In genomic region chr9:72492194-72492565, GRCm38 (mm10) we compare ENCODE assay signal across 8 mouse cellular contexts. TPM values are rescaled to one million over a fixed set of nuclear protein-coding genes. Genes with fewer than 3 reads are reported as not detected.
A peak's percentile ranks its signal among the peaks of the same experiment; 100 is the strongest.
DNase-seq lines count a peak whose midpoint lies in the region; ATAC-seq and TF ChIP-seq lines count a peak whose summit lies in the region.

Gene Tex9, minus strand, starts transcription at chr9:72492212.

- DNase-seq in kidney, postnatal 0 days (ENCODE audit: low spot score) = peak; percentile 31
- DNase-seq in kidney, adult 8-10 months = no peak
- DNase-seq in ES-CJ7 (ENCODE audit: low read depth, low spot score) = peak; percentile 48
- DNase-seq in limb, embryonic 10.5 days (ENCODE audit: low spot score) = no peak
- no peak for DNase-seq in spleen, adult 12 weeks (ENCODE audit: low spot score)
- DNase-seq in right cerebral cortex, postnatal 14 days = no peak

- 0 out of 2 replicates have a peak, but pooled peaks have one; percentile 13 for ATAC-seq in kidney, postnatal 0 days (replicated peaks; ENCODE audit: low FRiP score, low read depth)
- 0 out of 2 replicates have a peak, but pooled peaks have one; percentile 7 for ATAC-seq in embryonic facial prominence, embryonic 15.5 days (ENCODE audit: insufficient number of reproducible peaks, low FRiP score, low TSS enrichment, low read depth)
- peak; percentile 60 for ATAC-seq in neural tube, embryonic 12.5 days (ENCODE audit: low FRiP score, low read depth)

- H3K4me2 ChIP-seq in kidney, postnatal 0 days (ENCODE audit: low read length) = peak within 1 kb of the TSS; percentile 78
- H3K4me2 ChIP-seq in embryonic facial prominence, embryonic 15.5 days (replicated peaks) = peak within 1 kb of the TSS; percentile 75
- H3K4me2 ChIP-seq in neural tube, embryonic 12.5 days (replicated peaks) = peak within 1 kb of the TSS; percentile 77

- TF ChIP-seq CTCF in kidney, postnatal 0 days (IDR thresholded peaks at IDR 0.05; ENCODE audit: low read depth) = no peak

- no peaks in the 10 kb centered on the region for H3K27me3 ChIP-seq in kidney, postnatal 0 days (ENCODE audit: insufficient read depth, low read length)
- H3K27me3 ChIP-seq in embryonic facial prominence, embryonic 15.5 days = no peaks in the 10 kb centered on the region
- H3K27me3 ChIP-seq in limb, embryonic 10.5 days (ENCODE audit: low read depth, poor library complexity, severe bottlenecking) = no peaks in the 10 kb centered on the region
- H3K27me3 ChIP-seq in neural tube, embryonic 12.5 days (replicated peaks) = no peaks in the 10 kb centered on the region

- peak within 1 kb of the TSS; percentile 76 for H3K4me3 ChIP-seq in kidney, postnatal 0 days (replicated peaks; ENCODE audit: low read depth, low read length)
- H3K4me3 ChIP-seq in embryonic facial prominence, embryonic 15.5 days (replicated peaks) = peak within 1 kb of the TSS; percentile 71
- H3K4me3 ChIP-seq in limb, embryonic 10.5 days = peak within 1 kb of the TSS; percentile 85
- peak within 1 kb of the TSS; percentile 76 for H3K4me3 ChIP-seq in neural tube, embryonic 12.5 days

- peak within 1 kb of the TSS; percentile 75 for H3K9ac ChIP-seq in kidney, postnatal 0 days (ENCODE audit: low read depth, low read length)
- peak within 1 kb of the TSS; percentile 37 for H3K9ac ChIP-seq in embryonic facial prominence, embryonic 15.5 days
- peak within 1 kb of the TSS; percentile 60 for H3K9ac ChIP-seq in neural tube, embryonic 12.5 days

- no peaks in the 10 kb centered on the region for H3K36me3 ChIP-seq in kidney, postnatal 0 days (ENCODE audit: insufficient read depth, low read length)
- no peaks in the 10 kb centered on the region for H3K36me3 ChIP-seq in embryonic facial prominence, embryonic 15.5 days
- peaks cover 18% of the 10 kb centered on the region for H3K36me3 ChIP-seq in limb, embryonic 10.5 days
- peaks cover 8% of the 10 kb centered on the region for H3K36me3 ChIP-seq in neural tube, embryonic 12.5 days

- H3K4me1 ChIP-seq in kidney, postnatal 0 days (replicated peaks; ENCODE audit: insufficient read depth, low read length) = peaks cover 12% of the 10 kb centered on the region
- H3K4me1 ChIP-seq in embryonic facial prominence, embryonic 15.5 days = peaks cover 6% of the 10 kb centered on the region
- H3K4me1 ChIP-seq in limb, embryonic 10.5 days = peaks cover 16% of the 10 kb centered on the region
- peaks cover 12% of the 10 kb centered on the region; the same call in 1 of the 2 replicates for H3K4me1 ChIP-seq in neural tube, embryonic 12.5 days

- H3K27ac ChIP-seq in kidney, postnatal 0 days = peak within 1 kb of the TSS; percentile 76
- H3K27ac ChIP-seq in embryonic facial prominence, embryonic 15.5 days (replicated peaks) = peak within 1 kb of the TSS; percentile 76
- H3K27ac ChIP-seq in limb, embryonic 10.5 days = peak within 1 kb of the TSS; percentile 92
- peak within 1 kb of the TSS; percentile 47 for H3K27ac ChIP-seq in neural tube, embryonic 12.5 days

- WGBS in kidney, postnatal 0 days = 9% methylated on average over 6 of the region's 6 CpGs
- 6% methylated on average over 6 of the region's 6 CpGs for WGBS in embryonic facial prominence, embryonic 15.5 days
- 21% methylated on average over 6 of the region's 6 CpGs for WGBS in limb, embryonic 10.5 days
- WGBS in neural tube, embryonic 12.5 days = 17% methylated on average over 6 of the region's 6 CpGs

- H3K9me3 ChIP-seq in kidney, postnatal 0 days (replicated peaks; ENCODE audit: low read length) = no peaks in the 10 kb centered on the region
- no peaks in the 10 kb centered on the region for H3K9me3 ChIP-seq in embryonic facial prominence, embryonic 15.5 days (replicated peaks)
- H3K9me3 ChIP-seq in limb, embryonic 10.5 days (replicated peaks) = no peaks in the 10 kb centered on the region
- H3K9me3 ChIP-seq in neural tube, embryonic 12.5 days = no peaks in the 10 kb centered on the region

RNA-seq across cellular contexts. Expression of gene Tex9, which starts in this region (rescaled TPM):
- polyA plus RNA-seq in kidney, postnatal 0 days (2015; fragmentation: Nextera tagmentation; extraction: Ambion mirVana) = 25.9 and 28.5 TPM in 2 replicates
- 25.8 and 32.0 TPM in 2 replicates for polyA plus RNA-seq in embryonic facial prominence, embryonic 15.5 days (2015; fragmentation: Nextera tagmentation; extraction: Ambion mirVana)
- polyA plus RNA-seq in limb, embryonic 10.5 days (2016; fragmentation: Nextera tagmentation; extraction: Ambion mirVana) = 47.0 and 55.4 TPM in 2 replicates
- polyA plus RNA-seq in neural tube, embryonic 12.5 days (2016; fragmentation: Nextera tagmentation; extraction: Ambion mirVana) = 46.5 and 48.7 TPM in 2 replicates

Comparison
In these comparisons a context has a peak if more than half of its experiments do, and no peak if none do; other contexts are left out.
1. DNase-seq: peak in kidney, postnatal 0 days (single experiment) and ES-CJ7 (single experiment); none in kidney, adult 8-10 months (0 of 2), limb, embryonic 10.5 days (single experiment), spleen, adult 12 weeks (single experiment) and right cerebral cortex, postnatal 14 days (single experiment).
2. ATAC-seq: peak in every context shown above with its lines; median percentile 60 in neural tube, embryonic 12.5 days; 13 in kidney, postnatal 0 days; 7 in embryonic facial prominence, embryonic 15.5 days.
3. Peak in every context shown above with its lines, with median percentiles within 50 percentile points of each other: H3K27ac ChIP-seq, H3K4me2 ChIP-seq, H3K4me3 ChIP-seq and H3K9ac ChIP-seq.